Comparison of ENCODE assay signal across 23 mouse cellular contexts in the genomic region with DNA sequence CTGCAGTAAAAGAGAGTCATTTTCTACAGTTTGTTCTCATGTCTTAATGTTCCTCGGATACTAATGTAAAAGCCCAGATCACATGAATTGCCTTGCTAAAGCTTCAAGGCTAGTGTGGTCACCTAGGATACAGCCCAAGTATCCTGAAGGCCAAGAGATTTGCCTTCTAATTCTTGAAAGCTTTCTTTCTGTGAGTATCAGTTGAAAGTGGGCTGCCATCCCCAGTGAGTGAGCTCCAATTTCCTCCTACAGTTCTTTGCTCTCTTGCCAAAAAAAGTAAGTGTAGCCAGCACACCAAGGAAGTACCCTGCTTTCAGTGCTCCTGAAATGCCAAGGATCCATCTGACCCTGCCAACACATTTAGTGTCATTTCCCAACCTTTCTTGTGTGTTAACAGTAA.
DNase-seq lines count a peak whose midpoint lies in the region; ATAC-seq and TF ChIP-seq lines count a peak whose summit lies in the region.
"Had no signal": no experiment of that assay in that cellular context is flagged by ENCODE, and none has a peak within 500 bp of the region (broad histone marks: within the 10 kb centered on the region; RNA-seq: fewer than 3 reads in every experiment).

No protein-coding gene starts in this region.

- H3K27me3 ChIP-seq in forebrain, embryonic 14.5 days (replicated peaks; ENCODE audit: control insufficient read depth, insufficient read depth, low read length) = no peaks in the 10 kb centered on the region
- no peaks in the 10 kb centered on the region for H3K27me3 ChIP-seq in forebrain, embryonic 10.5 days (ENCODE audit: poor library complexity, severe bottlenecking)
- no peaks in the 10 kb centered on the region for H3K27me3 ChIP-seq in kidney, postnatal 0 days (ENCODE audit: insufficient read depth, low read length)
- no peaks in the 10 kb centered on the region for H3K27me3 ChIP-seq in limb, embryonic 13.5 days
- H3K27me3 ChIP-seq: embryonic facial prominence, embryonic 13.5 days; forebrain, embryonic 12.5 days; heart, embryonic 13.5 days; limb, embryonic 15.5 days; liver, embryonic 15.5 days had no signal

- no peak overlapping the region for H3K27ac ChIP-seq in forebrain, embryonic 14.5 days (ENCODE audit: low read depth, low read length)
- no peak overlapping the region for H3K27ac ChIP-seq in forebrain, embryonic 10.5 days
- no peak overlapping the region for H3K27ac ChIP-seq in kidney, postnatal 0 days
- H3K27ac ChIP-seq in limb, embryonic 13.5 days = peak overlapping the region; percentile 15; the same call in 1 of the 2 replicates
- H3K27ac ChIP-seq: embryonic facial prominence, embryonic 13.5 days; forebrain, embryonic 12.5 days; heart, embryonic 13.5 days; limb, embryonic 15.5 days; liver, embryonic 15.5 days had no signal

- no peak for TF ChIP-seq POLR2A in brain, embryonic 14.5 days (IDR thresholded peaks at IDR 0.05; ENCODE audit: borderline replicate concordance, extremely low read depth, insufficient read depth, insufficient read length, poor library complexity, severe bottlenecking)

- TF ChIP-seq CTCF in kidney, postnatal 0 days (IDR thresholded peaks at IDR 0.05; ENCODE audit: low read depth) = no peak
- TF ChIP-seq CTCF in brain, embryonic 14.5 days (IDR thresholded peaks at IDR 0.05; ENCODE audit: borderline replicate concordance, extremely low read depth, insufficient read depth, insufficient read length) = no peak

- WGBS in forebrain, embryonic 14.5 days = 16% methylated on average over 1 of the region's 1 CpGs
- WGBS in forebrain, embryonic 10.5 days = 52% methylated on average over 1 of the region's 1 CpGs
- 26% methylated on average over 1 of the region's 1 CpGs for WGBS in kidney, postnatal 0 days
- 45% methylated on average over 1 of the region's 1 CpGs for WGBS in limb, embryonic 13.5 days

- no peak for ATAC-seq in forebrain, embryonic 14.5 days
- ATAC-seq in kidney, postnatal 0 days (replicated peaks; ENCODE audit: low FRiP score, low read depth) = no peak
- ATAC-seq in limb, embryonic 13.5 days (ENCODE audit: low FRiP score, low read depth) = no peak
- ATAC-seq: CD4-positive, CD25-positive, alpha-beta regulatory T cell, adult 4 months; lung, postnatal 0 days; Patski had no signal

- DNase-seq in forebrain, embryonic 14.5 days (ENCODE audit: low spot score) = peak; percentile 57
- DNase-seq in forebrain, embryonic 10.5 days (ENCODE audit: extremely low spot score, low spot score) = no peak
- peak; percentile 49 for DNase-seq in kidney, postnatal 0 days (ENCODE audit: low spot score)
- no peak for DNase-seq in kidney, postnatal 36 days
- peak; percentile 81 for DNase-seq in brain, embryonic 14.5 days (ENCODE audit: low read depth)
- DNase-seq in urinary bladder, adult 2 months (ENCODE audit: low spot score) = no peak
- no peak for DNase-seq in urinary bladder, adult 18-20 months (ENCODE audit: low spot score in 2 of 2)
- DNase-seq: adrenal gland, adult 8-10 months; cerebellum, adult 11 months; cerebellum, postnatal 10 days; heart, adult 18-20 months; kidney, adult 8-10 months; spleen, adult 18-20 months; thymus, postnatal 36 days had no signal

- H3K4me1 ChIP-seq in forebrain, embryonic 14.5 days (ENCODE audit: control insufficient read depth, insufficient read depth, low read length) = peaks cover 26% of the 10 kb centered on the region
- H3K4me1 ChIP-seq in forebrain, embryonic 10.5 days = peaks cover 44% of the 10 kb centered on the region
- no peaks in the 10 kb centered on the region; the same call in none of the 2 replicates for H3K4me1 ChIP-seq in kidney, postnatal 0 days (replicated peaks; ENCODE audit: insufficient read depth, low read length)
- H3K4me1 ChIP-seq in limb, embryonic 13.5 days = peaks cover 33% of the 10 kb centered on the region

- no peaks in the 10 kb centered on the region for H3K36me3 ChIP-seq in forebrain, embryonic 14.5 days (ENCODE audit: control insufficient read depth, insufficient read depth, low read length)
- no peaks in the 10 kb centered on the region for H3K36me3 ChIP-seq in forebrain, embryonic 10.5 days (replicated peaks)
- H3K36me3 ChIP-seq in kidney, postnatal 0 days (ENCODE audit: insufficient read depth, low read length) = no peaks in the 10 kb centered on the region
- H3K36me3 ChIP-seq in limb, embryonic 13.5 days = no peaks in the 10 kb centered on the region
- H3K36me3 ChIP-seq: embryonic facial prominence, embryonic 13.5 days; forebrain, embryonic 12.5 days; heart, embryonic 13.5 days; limb, embryonic 15.5 days; liver, embryonic 15.5 days had no signal

- no peaks in the 10 kb centered on the region for H3K9me3 ChIP-seq in forebrain, embryonic 14.5 days (replicated peaks; ENCODE audit: control insufficient read depth, low read length)
- H3K9me3 ChIP-seq in forebrain, embryonic 10.5 days = no peaks in the 10 kb centered on the region
- no peaks in the 10 kb centered on the region for H3K9me3 ChIP-seq in kidney, postnatal 0 days (replicated peaks; ENCODE audit: low read length)
- H3K9me3 ChIP-seq in limb, embryonic 13.5 days = no peaks in the 10 kb centered on the region
- H3K9me3 ChIP-seq: embryonic facial prominence, embryonic 13.5 days; forebrain, embryonic 12.5 days; heart, embryonic 13.5 days; limb, embryonic 15.5 days; liver, embryonic 15.5 days had no signal

- no peak overlapping the region for H3K4me2 ChIP-seq in forebrain, embryonic 14.5 days (ENCODE audit: low read length)
- H3K4me2 ChIP-seq in kidney, postnatal 0 days (ENCODE audit: low read length) = no peak overlapping the region
- no peak overlapping the region for H3K4me2 ChIP-seq in limb, embryonic 13.5 days (replicated peaks)
- H3K4me2 ChIP-seq: embryonic facial prominence, embryonic 13.5 days; forebrain, embryonic 12.5 days; heart, embryonic 13.5 days; limb, embryonic 15.5 days; liver, embryonic 15.5 days had no signal

- H3K4me3 ChIP-seq in forebrain, embryonic 14.5 days (ENCODE audit: low read depth, low read length) = no peak overlapping the region
- no peak overlapping the region for H3K4me3 ChIP-seq in forebrain, embryonic 10.5 days
- no peak overlapping the region for H3K4me3 ChIP-seq in kidney, postnatal 0 days (replicated peaks; ENCODE audit: low read depth, low read length)
- no peak overlapping the region for H3K4me3 ChIP-seq in limb, embryonic 13.5 days
- H3K4me3 ChIP-seq: embryonic facial prominence, embryonic 13.5 days; forebrain, embryonic 12.5 days; heart, embryonic 13.5 days; limb, embryonic 15.5 days; liver, embryonic 15.5 days had no signal

- H3K9ac ChIP-seq in forebrain, embryonic 14.5 days (ENCODE audit: low read length) = no peak overlapping the region
- H3K9ac ChIP-seq in kidney, postnatal 0 days (ENCODE audit: low read depth, low read length) = no peak overlapping the region
- H3K9ac ChIP-seq in limb, embryonic 13.5 days = no peak overlapping the region
- H3K9ac ChIP-seq: embryonic facial prominence, embryonic 13.5 days; forebrain, embryonic 12.5 days; heart, embryonic 13.5 days; limb, embryonic 15.5 days; liver, embryonic 15.5 days had no signal

Comparison
In these comparisons a context has a peak if more than half of its experiments do, and no peak if none do; other contexts are left out.
1. DNase-seq: peak in forebrain, embryonic 14.5 days (single experiment), kidney, postnatal 0 days (single experiment) and brain, embryonic 14.5 days (single experiment); none in forebrain, embryonic 10.5 days (single experiment), kidney, postnatal 36 days (0 of 2), urinary bladder, adult 2 months (single experiment) and urinary bladder, adult 18-20 months (0 of 2).